Mouse (Mus musculus): ENCODE results near the gene Tcp11l2.

The Tcp11l2 gene

GRCm38 (mm10) chr10:84657437-84658087 is 81.1 kb downstream of the Tcp11l2 start:
- DNase-seq: no peak

GRCm38 (mm10) chr10:84658088-84658848 is 81.8 kb downstream of the Tcp11l2 start:
- no peak for DNase-seq

DNA sequence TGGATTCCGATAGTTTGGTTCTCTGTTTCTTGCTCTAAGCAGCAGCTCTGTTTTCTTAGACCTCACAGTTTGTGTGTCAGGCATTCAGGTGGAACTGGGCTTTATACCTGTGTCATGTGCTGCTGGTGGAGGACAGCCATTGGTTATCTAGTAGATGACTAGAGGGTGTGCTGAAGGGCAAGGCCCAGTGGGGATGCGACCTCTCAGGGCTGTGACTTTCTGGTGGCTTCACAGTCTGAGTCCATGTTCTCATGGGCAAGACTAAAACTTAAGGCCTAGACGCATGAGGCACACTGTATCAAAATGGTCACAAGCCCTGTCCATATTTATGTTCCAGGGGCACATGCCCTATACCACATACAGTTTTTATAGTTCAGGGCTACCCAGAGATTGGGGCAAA is 82.9 kb downstream of the Tcp11l2 start:
- DNase-seq: no peak

GRCm38 (mm10) chr10:84662138-84662537 is 85.7 kb downstream of the Tcp11l2 start:
- DNase-seq: no peak

All from kidney, adult 11 months (tissue).